Mouse (Mus musculus): Measurements from ENCODE around the gene Ets2.

DNA sequence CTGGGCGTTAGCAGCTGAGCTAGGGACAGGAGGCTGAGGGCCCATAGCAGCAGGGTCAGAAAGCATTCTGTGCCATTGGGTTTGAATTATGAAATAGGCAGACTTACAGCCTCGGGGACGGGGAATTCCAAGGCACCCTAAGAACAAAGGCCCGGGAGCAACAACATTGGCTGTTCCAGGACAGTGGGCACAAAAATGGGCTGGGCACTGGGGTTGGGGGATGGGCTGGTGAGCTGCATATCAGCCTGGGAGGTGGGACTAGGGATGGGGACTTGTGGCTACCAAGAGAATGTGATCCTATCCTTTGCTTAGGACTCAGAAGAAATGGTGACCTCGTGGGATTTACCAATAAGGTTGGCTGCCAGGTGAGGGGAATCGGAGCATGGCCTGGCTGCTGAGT is 15.6 kb upstream of the Ets2 start:
- no peak for TF ChIP-seq POLR2A (IDR thresholded peaks at IDR 0.05; ENCODE audit: extremely low read depth, insufficient read depth, low read length)
- TF ChIP-seq CTCF (IDR thresholded peaks at IDR 0.05; ENCODE audit: extremely low read depth, insufficient read depth, low read length), result no peak
